Comparison of ENCODE assay signal across 9 mouse cellular contexts in the genomic region with DNA sequence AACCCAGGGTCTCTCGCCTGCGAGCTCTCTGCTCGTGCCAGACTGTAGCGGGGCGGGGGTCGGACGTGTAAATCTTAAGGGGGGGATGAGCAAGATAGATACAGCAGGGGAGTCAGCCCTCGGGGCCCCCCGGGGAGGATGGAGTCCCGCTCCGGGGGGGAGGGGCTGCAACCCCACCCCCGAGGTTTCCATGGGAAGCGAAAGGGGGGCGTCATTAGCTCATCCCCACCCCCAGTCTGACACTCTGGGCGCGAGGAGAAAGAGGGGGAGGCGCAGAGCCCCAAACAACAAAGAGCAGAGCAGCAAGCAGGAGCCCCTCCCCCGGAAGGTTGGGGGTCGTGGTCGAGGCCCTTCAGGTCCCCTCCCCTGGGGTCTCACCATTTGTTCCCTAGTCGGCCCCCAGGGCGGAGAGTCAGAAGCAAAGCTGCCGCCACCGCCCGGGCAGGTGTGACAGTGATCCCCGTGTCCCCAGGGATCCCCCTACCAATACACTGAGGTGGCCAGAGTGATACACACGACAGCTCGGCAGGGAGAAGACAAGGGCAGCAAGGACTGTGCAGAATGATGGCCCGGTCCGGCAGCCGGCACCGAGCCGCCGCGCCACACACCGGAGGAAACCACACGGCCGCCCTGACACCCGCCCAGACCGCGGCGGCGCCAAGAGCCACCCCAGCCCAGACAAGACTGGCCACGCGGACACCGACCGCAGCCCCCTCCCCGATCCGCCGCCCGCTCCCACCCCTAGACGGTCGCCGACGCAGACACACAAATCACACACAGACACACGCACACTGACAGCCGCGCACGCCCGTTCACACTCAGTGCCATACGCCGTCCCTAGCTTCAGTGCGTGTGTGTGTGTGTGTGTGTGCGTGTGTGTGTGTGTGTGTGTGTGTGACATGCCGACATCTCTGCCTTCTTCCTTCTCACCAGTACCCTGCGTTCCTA. TPM values are rescaled to one million over a fixed set of nuclear protein-coding genes. Genes with fewer than 3 reads are reported as not detected.
DNase-seq lines count a peak whose midpoint lies in the region; ATAC-seq and TF ChIP-seq lines count a peak whose summit lies in the region.
"Had no signal": no experiment of that assay in that cellular context is flagged by ENCODE, and none has a peak within 500 bp of the region (broad histone marks: within the 10 kb centered on the region; RNA-seq: fewer than 3 reads in every experiment).

No protein-coding gene starts in this region.

- peak overlapping the region; percentile 59 for H3K9ac ChIP-seq in forebrain, embryonic 11.5 days (ENCODE audit: low read length)
- H3K9ac ChIP-seq in neural tube, embryonic 11.5 days (ENCODE audit: low read length): peak overlapping the region; percentile 88

- 0 out of 2 replicates have a peak, but pooled peaks have one; percentile 7 for ATAC-seq in forebrain, embryonic 11.5 days (replicated peaks; ENCODE audit: low FRiP score)
- peak; percentile 54 for ATAC-seq in neural tube, embryonic 11.5 days (ENCODE audit: insufficient read depth, low FRiP score, low TSS enrichment)
- ATAC-seq in cerebellum, adult (ENCODE audit: insufficient number of reproducible peaks, low FRiP score, low TSS enrichment): no peak

- 1% methylated on average over 65 of the region's 66 CpGs for WGBS in forebrain, embryonic 11.5 days
- WGBS in neural tube, embryonic 11.5 days: under 1% methylated on average over 56 of the region's 66 CpGs

- peaks cover 54% of the 10 kb centered on the region for H3K27me3 ChIP-seq in forebrain, embryonic 11.5 days (ENCODE audit: control insufficient read depth, insufficient read depth, low read length)
- H3K27me3 ChIP-seq in neural tube, embryonic 11.5 days (ENCODE audit: control insufficient read depth, insufficient read depth, low read length): peaks cover 46% of the 10 kb centered on the region

- no peak overlapping the region for H3K27ac ChIP-seq in bone marrow macrophage, adult 2 months (ENCODE audit: insufficient read depth, low read depth, low read length)
- H3K27ac ChIP-seq in forebrain, embryonic 11.5 days (ENCODE audit: low read depth, low read length): peak overlapping the region; percentile 25; the same call in 1 of the 2 replicates
- peak overlapping the region; percentile 96 for H3K27ac ChIP-seq in neural tube, embryonic 11.5 days (ENCODE audit: low read depth, low read length)

- no peak for TF ChIP-seq CTCF in bone marrow macrophage, adult 2 months (IDR thresholded peaks at IDR 0.05; ENCODE audit: low read depth, low read length)

- no peaks in the 10 kb centered on the region for H3K9me3 ChIP-seq in forebrain, embryonic 11.5 days (ENCODE audit: control insufficient read depth, low read length)
- H3K9me3 ChIP-seq in neural tube, embryonic 11.5 days (ENCODE audit: control insufficient read depth, low read length): no peaks in the 10 kb centered on the region

- H3K4me1 ChIP-seq in bone marrow macrophage, adult 2 months (ENCODE audit: control insufficient read depth, insufficient read depth, low read length): peaks cover 3% of the 10 kb centered on the region; the same call in 1 of the 2 replicates
- H3K4me1 ChIP-seq in forebrain, embryonic 11.5 days (replicated peaks; ENCODE audit: control insufficient read depth, insufficient read depth, low read length): peaks cover 27% of the 10 kb centered on the region
- H3K4me1 ChIP-seq in neural tube, embryonic 11.5 days (ENCODE audit: control insufficient read depth, insufficient read depth, low read length): peaks cover 39% of the 10 kb centered on the region

- no peak for TF ChIP-seq POLR2A in bone marrow macrophage, adult 2 months (IDR thresholded peaks at IDR 0.05; ENCODE audit: borderline replicate concordance, low read depth, low read length)

- H3K36me3 ChIP-seq in forebrain, embryonic 11.5 days (ENCODE audit: control insufficient read depth, insufficient read depth, low read length): no peaks in the 10 kb centered on the region
- H3K36me3 ChIP-seq in neural tube, embryonic 11.5 days (ENCODE audit: control insufficient read depth, insufficient read depth, low read length): no peaks in the 10 kb centered on the region

- H3K4me3 ChIP-seq in bone marrow macrophage, adult 2 months (ENCODE audit: insufficient read depth, low read length): peak overlapping the region; percentile 38
- H3K4me3 ChIP-seq in forebrain, embryonic 11.5 days (ENCODE audit: low read depth, low read length): peak overlapping the region; percentile 57
- peak overlapping the region; percentile 58 for H3K4me3 ChIP-seq in neural tube, embryonic 11.5 days (ENCODE audit: low read depth, low read length)
- H3K4me3 ChIP-seq: erythroblast, embryonic 14.5 days had no signal

- intact Hi-C loops in left cerebral cortex, postnatal 25 days (cut with DNase I): loop anchor here (5.0 kb wide), 1 partner anchor 641 kb away; a partner anchor contains a TSS
- intact Hi-C loops in left cerebral cortex, postnatal 4 days (cut with DNase I): no loop called here
- intact Hi-C loops in left cerebral cortex, postnatal 36 days (cut with DNase I): loop anchor here (2.0 kb wide), 1 partner anchor 17 kb away; a partner anchor contains a TSS

- H3K4me2 ChIP-seq in forebrain, embryonic 11.5 days (ENCODE audit: low read depth, low read length, severe bottlenecking): peak overlapping the region; percentile 88
- H3K4me2 ChIP-seq in neural tube, embryonic 11.5 days (ENCODE audit: low read depth): peak overlapping the region; percentile 70

- DNase-seq in left cerebral cortex, postnatal 25 days (ENCODE audit: low spot score in 2 of 2): peak; percentile 44 to 55
- no peak for DNase-seq in left cerebral cortex, postnatal 4 days
- no peak for DNase-seq in forebrain, embryonic 11.5 days (ENCODE audit: low spot score)
- DNase-seq in left cerebral cortex, postnatal 36 days (ENCODE audit: low spot score in 2 of 2): peak; percentile 48 to 54
- peak; percentile 62 for DNase-seq in neural tube, embryonic 11.5 days (ENCODE audit: low spot score)
- no peak for DNase-seq in adipocyte (ENCODE audit: low spot score)

RNA-seq across cellular contexts. Expression of a gene that starts 1.3 kb away (rescaled TPM):
- 10 to 100 TPM; 51.3 to 56.8 TPM for total RNA-seq in left cerebral cortex, postnatal 25 days (2021)
- total RNA-seq in left cerebral cortex, postnatal 4 days (2021): 10 to 100 TPM; 64.7 to 66.2 TPM
- polyA plus RNA-seq in bone marrow macrophage, adult 2 months (2012; ENCODE audit: insufficient read depth, insufficient read length, missing spikeins): not detected in 2 replicates
- 6.6 and 7.7 TPM in 2 replicates for polyA plus RNA-seq in forebrain, embryonic 11.5 days (2014; fragmentation: Nextera tagmentation; extraction: Ambion mirVana)
- total RNA-seq in left cerebral cortex, postnatal 36 days (2021): 10 to 100 TPM; 50.4 to 59.5 TPM
- polyA plus RNA-seq in neural tube, embryonic 11.5 days (2014; fragmentation: Nextera tagmentation; extraction: Ambion mirVana): 32.7 and 36.5 TPM in 2 replicates
- polyA plus RNA-seq: erythroblast, embryonic 14.5 days had no signal

RNA-seq across cellular contexts. Expression of a gene that starts 16.4 kb away (rescaled TPM):
- total RNA-seq in left cerebral cortex, postnatal 25 days (2021): under 1 TPM; 0.27 to 0.37 TPM
- total RNA-seq in left cerebral cortex, postnatal 4 days (2021): 1 to 10 TPM; 5.7 to 7.4 TPM
- not detected in 2 replicates for polyA plus RNA-seq in bone marrow macrophage, adult 2 months (2012; ENCODE audit: insufficient read depth, insufficient read length, missing spikeins)
- 17.1 and 20.7 TPM in 2 replicates for polyA plus RNA-seq in forebrain, embryonic 11.5 days (2014; fragmentation: Nextera tagmentation; extraction: Ambion mirVana)
- 1 to 10 TPM in 1 of 2 experiments, not detected in 1; 1.2 TPM for total RNA-seq in left cerebral cortex, postnatal 36 days (2021)
- polyA plus RNA-seq in neural tube, embryonic 11.5 days (2014; fragmentation: Nextera tagmentation; extraction: Ambion mirVana): 20.5 and 21.6 TPM in 2 replicates
- polyA plus RNA-seq: erythroblast, embryonic 14.5 days had no signal

RNA-seq across cellular contexts. Expression of a gene that starts 28.3 kb away (rescaled TPM):
- 100 to 1,000 TPM; 101 to 105 TPM for total RNA-seq in left cerebral cortex, postnatal 25 days (2021)
- 10 to 100 TPM; 84.1 to 91.0 TPM for total RNA-seq in left cerebral cortex, postnatal 4 days (2021)
- 315 and 328 TPM in 2 replicates for polyA plus RNA-seq in bone marrow macrophage, adult 2 months (2012; ENCODE audit: insufficient read depth, insufficient read length, missing spikeins)
- polyA plus RNA-seq in forebrain, embryonic 11.5 days (2014; fragmentation: Nextera tagmentation; extraction: Ambion mirVana): 27.9 and 28.4 TPM in 2 replicates
- 100 to 1,000 TPM in 1 of 2 experiments, 10 to 100 TPM in 1; 96.1 to 120 TPM for total RNA-seq in left cerebral cortex, postnatal 36 days (2021)
- 16.3 and 18.3 TPM in 2 replicates for polyA plus RNA-seq in neural tube, embryonic 11.5 days (2014; fragmentation: Nextera tagmentation; extraction: Ambion mirVana)

RNA-seq across cellular contexts. Expression of a gene that starts 40.3 kb away (rescaled TPM):
- total RNA-seq in left cerebral cortex, postnatal 25 days (2021): under 1 TPM in 1 of 2 experiments, not detected in 1; 0.32 TPM
- total RNA-seq in left cerebral cortex, postnatal 4 days (2021): under 1 TPM; 0.74 to 0.92 TPM
- not detected in 2 replicates for polyA plus RNA-seq in bone marrow macrophage, adult 2 months (2012; ENCODE audit: insufficient read depth, insufficient read length, missing spikeins)
- 0.13 TPM in 1 of 2 replicates, not detected in the other for polyA plus RNA-seq in forebrain, embryonic 11.5 days (2014; fragmentation: Nextera tagmentation; extraction: Ambion mirVana)
- under 1 TPM; 0.23 to 0.39 TPM for total RNA-seq in left cerebral cortex, postnatal 36 days (2021)
- 0.20 TPM in 1 of 2 replicates, not detected in the other for polyA plus RNA-seq in neural tube, embryonic 11.5 days (2014; fragmentation: Nextera tagmentation; extraction: Ambion mirVana)
- polyA plus RNA-seq: erythroblast, embryonic 14.5 days had no signal

RNA-seq across cellular contexts. Expression of a gene that starts 40.5 kb away (rescaled TPM):
- 1 to 10 TPM; 4.1 to 5.2 TPM for total RNA-seq in left cerebral cortex, postnatal 25 days (2021)
- total RNA-seq in left cerebral cortex, postnatal 4 days (2021): 1 to 10 TPM; 5.0 to 6.4 TPM
- polyA plus RNA-seq in bone marrow macrophage, adult 2 months (2012; ENCODE audit: insufficient read depth, insufficient read length, missing spikeins): 0.96 TPM in 1 of 2 replicates, not detected in the other
- 10.8 and 11.4 TPM in 2 replicates for polyA plus RNA-seq in forebrain, embryonic 11.5 days (2014; fragmentation: Nextera tagmentation; extraction: Ambion mirVana)
- 1 to 10 TPM; 4.2 to 7.4 TPM for total RNA-seq in left cerebral cortex, postnatal 36 days (2021)
- polyA plus RNA-seq in neural tube, embryonic 11.5 days (2014; fragmentation: Nextera tagmentation; extraction: Ambion mirVana): 13.7 and 15.9 TPM in 2 replicates

Comparison
In these comparisons a context has a peak if more than half of its experiments do, and no peak if none do; other contexts are left out.
1. DNase-seq: peak in left cerebral cortex, postnatal 25 days (2 of 2), left cerebral cortex, postnatal 36 days (2 of 2) and neural tube, embryonic 11.5 days (single experiment); none in left cerebral cortex, postnatal 4 days (single experiment), forebrain, embryonic 11.5 days (single experiment) and adipocyte (single experiment).
2. Peak in every context shown above with its lines, with median percentiles within 50 percentile points of each other: H3K4me3 ChIP-seq.